Comparison of ENCODE assay signal across 25 mouse cellular contexts in the genomic region with DNA sequence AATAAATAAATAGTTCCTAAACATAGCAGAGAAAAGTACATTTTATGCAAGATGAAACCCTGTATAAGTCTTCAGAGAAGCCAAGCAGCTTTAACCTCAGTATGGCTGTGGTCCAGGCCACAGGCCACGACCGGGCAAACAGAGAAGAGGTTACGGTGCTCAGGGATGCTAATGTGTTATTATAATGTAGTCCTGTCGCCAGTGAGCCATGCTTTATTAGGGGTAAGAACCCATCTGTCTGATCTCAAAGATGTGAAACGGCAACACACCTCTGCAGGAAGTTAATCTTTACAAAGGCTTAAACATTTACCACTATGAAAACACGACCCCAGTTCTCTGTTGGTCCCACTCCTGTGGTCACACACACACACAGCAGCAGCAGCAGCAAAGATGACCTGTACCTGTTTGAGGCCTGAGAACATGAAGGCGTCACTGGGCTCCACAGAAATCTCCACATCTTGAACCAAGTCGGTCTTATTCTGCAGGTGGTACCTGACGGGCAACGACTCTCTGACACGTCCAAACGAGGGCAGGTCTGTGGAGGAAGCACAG. TPM values are rescaled to one million over a fixed set of nuclear protein-coding genes. Genes with fewer than 3 reads are reported as not detected.
DNase-seq lines count a peak whose midpoint lies in the region; ATAC-seq and TF ChIP-seq lines count a peak whose summit lies in the region.
"Had no signal": no experiment of that assay in that cellular context is flagged by ENCODE, and none has a peak within 500 bp of the region (broad histone marks: within the 10 kb centered on the region; RNA-seq: fewer than 3 reads in every experiment).

No protein-coding gene starts in this region.

- 89% methylated on average over 12 of the region's 12 CpGs for WGBS in heart, embryonic 10.5 days
- WGBS in kidney, postnatal 0 days: 43% methylated on average over 12 of the region's 12 CpGs
- 77% methylated on average over 12 of the region's 12 CpGs for WGBS in liver, embryonic 12.5 days (ENCODE audit: insufficient replicate concordance)
- WGBS in stomach, embryonic 15.5 days: 69% methylated on average over 12 of the region's 12 CpGs

- peak; percentile 36 for DNase-seq in heart, embryonic 10.5 days (ENCODE audit: low spot score)
- no peak for DNase-seq in heart, adult 18-20 months
- DNase-seq in kidney, postnatal 0 days (ENCODE audit: low spot score): peak; percentile 16
- DNase-seq in kidney, adult 9 months: no peak
- no peak for DNase-seq in spleen, postnatal 36 days (ENCODE audit: low spot score in 2 of 2)
- no peak for DNase-seq in lung, postnatal 10 days
- DNase-seq: cerebellum, adult 11 months; cerebellum, adult 9-11 months; gastrocnemius, postnatal 14 days; heart, postnatal 4 days; left cerebral cortex, postnatal 4 days; right cerebral cortex, adult 18-20 months; right cerebral cortex, postnatal 4 days had no signal

- H3K36me3 ChIP-seq in heart, embryonic 10.5 days: peaks cover 86% of the 10 kb centered on the region
- peaks cover 35% of the 10 kb centered on the region for H3K36me3 ChIP-seq in kidney, postnatal 0 days (ENCODE audit: insufficient read depth, low read length)
- peaks cover 92% of the 10 kb centered on the region for H3K36me3 ChIP-seq in liver, embryonic 12.5 days
- peaks cover 28% of the 10 kb centered on the region for H3K36me3 ChIP-seq in stomach, embryonic 15.5 days

- no peak overlapping the region for H3K4me3 ChIP-seq in heart, embryonic 10.5 days
- H3K4me3 ChIP-seq in kidney, postnatal 0 days (replicated peaks; ENCODE audit: low read depth, low read length): no peak overlapping the region
- no peak overlapping the region for H3K4me3 ChIP-seq in liver, embryonic 12.5 days
- H3K4me3 ChIP-seq in stomach, embryonic 15.5 days (replicated peaks): no peak overlapping the region
- H3K4me3 ChIP-seq: forebrain, embryonic 10.5 days; heart, embryonic 15.5 days; limb, embryonic 15.5 days; midbrain, embryonic 12.5 days; neural tube, embryonic 15.5 days had no signal

- H3K27ac ChIP-seq in heart, embryonic 10.5 days: no peak overlapping the region
- H3K27ac ChIP-seq in kidney, postnatal 0 days: peak overlapping the region; percentile 47; the same call in 1 of the 2 replicates
- H3K27ac ChIP-seq in liver, embryonic 12.5 days: peak overlapping the region; percentile 36; the same call in 1 of the 2 replicates
- no peak overlapping the region for H3K27ac ChIP-seq in stomach, embryonic 15.5 days
- H3K27ac ChIP-seq: forebrain, embryonic 10.5 days; heart, embryonic 15.5 days; hindbrain, embryonic 14.5 days; limb, embryonic 15.5 days; midbrain, embryonic 12.5 days; neural tube, embryonic 15.5 days had no signal

- H3K9ac ChIP-seq in kidney, postnatal 0 days (ENCODE audit: low read depth, low read length): no peak overlapping the region
- H3K9ac ChIP-seq in liver, embryonic 12.5 days: no peak overlapping the region
- no peak overlapping the region for H3K9ac ChIP-seq in stomach, embryonic 15.5 days
- H3K9ac ChIP-seq: heart, embryonic 15.5 days; hindbrain, embryonic 14.5 days; limb, embryonic 15.5 days; midbrain, embryonic 12.5 days; neural tube, embryonic 15.5 days had no signal

- H3K4me2 ChIP-seq in kidney, postnatal 0 days (ENCODE audit: low read length): no peak overlapping the region
- H3K4me2 ChIP-seq in liver, embryonic 12.5 days: no peak overlapping the region
- no peak overlapping the region for H3K4me2 ChIP-seq in stomach, embryonic 15.5 days
- H3K4me2 ChIP-seq: heart, embryonic 15.5 days; hindbrain, embryonic 14.5 days; limb, embryonic 15.5 days; midbrain, embryonic 12.5 days; neural tube, embryonic 15.5 days had no signal

- no peak for TF ChIP-seq CTCF in kidney, postnatal 0 days (IDR thresholded peaks at IDR 0.05; ENCODE audit: low read depth)

- H3K9me3 ChIP-seq in heart, embryonic 10.5 days: no peaks in the 10 kb centered on the region
- no peaks in the 10 kb centered on the region for H3K9me3 ChIP-seq in kidney, postnatal 0 days (replicated peaks; ENCODE audit: low read length)
- H3K9me3 ChIP-seq in liver, embryonic 12.5 days (replicated peaks): no peaks in the 10 kb centered on the region
- no peaks in the 10 kb centered on the region for H3K9me3 ChIP-seq in stomach, embryonic 15.5 days
- H3K9me3 ChIP-seq: forebrain, embryonic 10.5 days; heart, embryonic 15.5 days; limb, embryonic 15.5 days; midbrain, embryonic 12.5 days; neural tube, embryonic 15.5 days had no signal

- H3K4me1 ChIP-seq in heart, embryonic 10.5 days: no peaks in the 10 kb centered on the region
- H3K4me1 ChIP-seq in kidney, postnatal 0 days (replicated peaks; ENCODE audit: insufficient read depth, low read length): no peaks in the 10 kb centered on the region
- H3K4me1 ChIP-seq in liver, embryonic 12.5 days: no peaks in the 10 kb centered on the region
- no peaks in the 10 kb centered on the region for H3K4me1 ChIP-seq in stomach, embryonic 15.5 days
- H3K4me1 ChIP-seq: heart, embryonic 15.5 days; limb, embryonic 15.5 days; midbrain, embryonic 12.5 days; neural tube, embryonic 15.5 days had no signal

- ATAC-seq in kidney, postnatal 0 days (replicated peaks; ENCODE audit: low FRiP score, low read depth): peak; percentile 75; the same call in 1 of the 2 replicates
- peak; percentile 57; the same call in 1 of the 2 replicates for ATAC-seq in liver, embryonic 12.5 days
- ATAC-seq in stomach, embryonic 15.5 days (ENCODE audit: insufficient read depth, low FRiP score, low read depth): peak; percentile 71; the same call in 1 of the 2 replicates
- ATAC-seq: CD4-positive, CD25-positive, alpha-beta regulatory T cell, adult 4 months; forebrain, embryonic 16.5 days; inflammation-experienced regulatory T-cells, adult 6 months; lung, postnatal 0 days had no signal

- no peaks in the 10 kb centered on the region for H3K27me3 ChIP-seq in heart, embryonic 10.5 days (ENCODE audit: insufficient read depth, poor library complexity, severe bottlenecking)
- no peaks in the 10 kb centered on the region for H3K27me3 ChIP-seq in kidney, postnatal 0 days (ENCODE audit: insufficient read depth, low read length)
- H3K27me3 ChIP-seq in liver, embryonic 12.5 days (replicated peaks): no peaks in the 10 kb centered on the region
- no peaks in the 10 kb centered on the region for H3K27me3 ChIP-seq in stomach, embryonic 15.5 days (replicated peaks)
- H3K27me3 ChIP-seq: heart, embryonic 15.5 days; limb, embryonic 15.5 days; midbrain, embryonic 12.5 days; neural tube, embryonic 15.5 days had no signal

RNA-seq across cellular contexts. Expression of gene Trappc11, which starts 38.6 kb away (rescaled TPM):
- polyA plus RNA-seq in heart, embryonic 10.5 days (2016; fragmentation: Nextera tagmentation; extraction: Ambion mirVana): 27.2 and 28.4 TPM in 2 replicates
- 10 to 100 TPM; 20.1 to 21.7 TPM for total RNA-seq in heart, adult 18-20 months (2021)
- 25.5 and 26.3 TPM in 2 replicates for polyA plus RNA-seq in kidney, postnatal 0 days (2015; fragmentation: Nextera tagmentation; extraction: Ambion mirVana)
- 22.6 and 23.9 TPM in 2 replicates for polyA plus RNA-seq in liver, embryonic 12.5 days (2016; fragmentation: Nextera tagmentation; extraction: Ambion mirVana)
- polyA plus RNA-seq in stomach, embryonic 15.5 days (2015; fragmentation: Nextera tagmentation; extraction: Ambion mirVana): 26.0 and 27.1 TPM in 2 replicates

RNA-seq across cellular contexts. Expression of gene Rwdd4a, which starts 38.8 kb away (rescaled TPM):
- 40.2 and 41.5 TPM in 2 replicates for polyA plus RNA-seq in heart, embryonic 10.5 days (2016; fragmentation: Nextera tagmentation; extraction: Ambion mirVana)
- 10 to 100 TPM; 63.8 to 74.1 TPM for total RNA-seq in heart, adult 18-20 months (2021)
- polyA plus RNA-seq in kidney, postnatal 0 days (2015; fragmentation: Nextera tagmentation; extraction: Ambion mirVana): 50.7 and 58.2 TPM in 2 replicates
- 35.0 and 36.3 TPM in 2 replicates for polyA plus RNA-seq in liver, embryonic 12.5 days (2016; fragmentation: Nextera tagmentation; extraction: Ambion mirVana)
- 35.4 and 40.0 TPM in 2 replicates for polyA plus RNA-seq in stomach, embryonic 15.5 days (2015; fragmentation: Nextera tagmentation; extraction: Ambion mirVana)

RNA-seq across cellular contexts. Expression of gene Stox2, which starts 48.5 kb away (rescaled TPM):
- polyA plus RNA-seq in heart, embryonic 10.5 days (2016; fragmentation: Nextera tagmentation; extraction: Ambion mirVana): 7.5 and 9.2 TPM in 2 replicates
- 1 to 10 TPM; 8.7 to 8.9 TPM for total RNA-seq in heart, adult 18-20 months (2021)
- 8.8 and 10.4 TPM in 2 replicates for polyA plus RNA-seq in kidney, postnatal 0 days (2015; fragmentation: Nextera tagmentation; extraction: Ambion mirVana)
- polyA plus RNA-seq in liver, embryonic 12.5 days (2016; fragmentation: Nextera tagmentation; extraction: Ambion mirVana): 0.89 and 0.97 TPM in 2 replicates
- 11.6 and 13.7 TPM in 2 replicates for polyA plus RNA-seq in stomach, embryonic 15.5 days (2015; fragmentation: Nextera tagmentation; extraction: Ambion mirVana)

Comparison
In these comparisons a context has a peak if more than half of its experiments do, and no peak if none do; other contexts are left out.
1. DNase-seq: peak in heart, embryonic 10.5 days (single experiment) and kidney, postnatal 0 days (single experiment); none in heart, adult 18-20 months (0 of 2), kidney, adult 9 months (single experiment), spleen, postnatal 36 days (0 of 2) and lung, postnatal 10 days (single experiment).
2. H3K27ac ChIP-seq: peak in kidney, postnatal 0 days (single experiment) and liver, embryonic 12.5 days (single experiment); none in heart, embryonic 10.5 days (single experiment) and stomach, embryonic 15.5 days (single experiment).
3. Peak in every context shown above with its lines, with median percentiles within 50 percentile points of each other: ATAC-seq.